Mouse (Mus musculus): ENCODE results near the gene Fam222a. TPM values are rescaled to one million over a fixed set of nuclear protein-coding genes. Genes with fewer than 3 reads are reported as not detected.
A peak's percentile ranks its signal among the peaks of the same experiment; 100 is the strongest.

The Fam222a gene
- 5.6 and 5.8 TPM in 2 replicates for polyA plus RNA-seq (2014; fragmentation: Nextera tagmentation; extraction: Ambion mirVana)

DNA sequence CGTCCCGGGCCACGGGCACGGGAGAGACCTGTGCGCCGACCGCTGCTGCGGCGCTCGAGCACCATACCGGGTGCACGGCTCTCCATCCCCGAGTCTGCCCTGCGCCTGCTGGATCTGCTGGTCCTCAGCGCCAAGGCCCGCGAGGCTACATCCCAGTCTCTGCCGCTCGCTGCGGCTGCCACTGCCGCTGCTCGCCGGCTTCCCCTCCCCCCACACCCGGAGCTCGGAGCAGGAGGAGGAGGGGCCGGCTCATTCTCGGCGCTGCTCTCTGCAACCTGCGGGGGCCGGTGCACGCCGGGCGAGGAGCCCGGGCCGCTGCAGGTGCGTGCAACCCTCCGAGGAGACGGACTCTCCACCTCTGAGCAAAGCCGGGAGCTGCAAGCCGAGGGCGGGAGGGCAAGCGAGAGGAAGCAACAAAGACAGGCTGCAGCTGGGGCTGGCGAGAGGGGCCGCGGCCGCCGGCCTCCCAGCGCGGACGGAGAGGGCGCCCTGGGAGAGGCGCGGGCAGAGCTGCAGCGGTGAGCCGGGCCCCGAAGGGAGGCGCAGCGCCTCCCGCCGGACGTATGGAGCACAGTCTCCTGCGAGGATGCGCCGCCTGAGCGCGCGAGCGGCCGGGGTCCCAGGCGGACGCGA, at the start of gene Fam222a:
Gene Fam222a (plus strand): TSS at position 452 of the 633 bp plus-strand sequence.
- H3K9me3 ChIP-seq (ENCODE audit: control insufficient read depth, low read length), result peaks cover 4% of the 10 kb centered on the region; the same call in 1 of the 2 replicates
- under 1% methylated on average over 69 of the region's 72 CpGs for WGBS
- peak within 1 kb of the TSS; percentile 59 for H3K4me3 ChIP-seq (ENCODE audit: low read length)
- H3K36me3 ChIP-seq (ENCODE audit: control insufficient read depth, insufficient read depth, low read length), result no peaks in the 10 kb centered on the region
- peaks cover 50% of the 10 kb centered on the region for H3K4me1 ChIP-seq (ENCODE audit: control insufficient read depth, insufficient read depth, low read length)
- no peaks in the 10 kb centered on the region; the same call in 1 of the 2 replicates for H3K27me3 ChIP-seq (ENCODE audit: control insufficient read depth, insufficient read depth, low read length)
- peak; percentile 54 for ATAC-seq (ENCODE audit: low FRiP score, low TSS enrichment)
- peak within 1 kb of the TSS; percentile 71 for H3K4me2 ChIP-seq (replicated peaks; ENCODE audit: low read depth, low read length)
- H3K9ac ChIP-seq (ENCODE audit: low read depth, low read length), result peak within 1 kb of the TSS; percentile 66
- H3K27ac ChIP-seq (ENCODE audit: low read depth, low read length), result peak within 1 kb of the TSS; percentile 57

DNA sequence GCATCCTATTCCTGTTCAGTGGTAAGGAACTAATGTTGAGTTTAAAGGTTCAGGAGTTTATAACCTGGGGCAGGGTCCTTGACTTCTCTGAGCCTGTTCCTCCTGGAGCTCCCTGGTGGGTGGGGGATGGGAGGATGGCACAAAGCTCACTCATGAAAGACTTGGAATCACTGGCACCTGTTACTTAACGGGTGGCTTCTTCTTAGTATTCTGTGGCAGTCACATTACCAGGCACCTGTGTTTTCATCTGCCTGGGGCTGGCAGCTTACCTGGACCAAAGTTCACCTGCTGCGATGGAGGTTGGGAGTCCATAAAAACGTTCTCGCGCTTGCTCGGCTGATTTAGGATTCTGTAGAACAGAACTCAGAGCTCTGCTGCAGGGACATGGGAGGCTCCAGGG, 39.5 kb upstream of the Fam222a start:
- Histone ChIP-seq H3K4me2 (replicated peaks; ENCODE audit: low read depth, low read length) (no peak overlapping the region), H3K27me3 (ENCODE audit: control insufficient read depth, insufficient read depth, low read length) (no peaks in the 10 kb centered on the region), H3K4me1 (ENCODE audit: control insufficient read depth, insufficient read depth, low read length) (no peaks in the 10 kb centered on the region), H3K9me3 (ENCODE audit: control insufficient read depth, low read length) (no peaks in the 10 kb centered on the region), H3K36me3 (ENCODE audit: control insufficient read depth, insufficient read depth, low read length) (no peaks in the 10 kb centered on the region), H3K4me3 (ENCODE audit: low read length) (no peak overlapping the region), H3K27ac (ENCODE audit: low read depth, low read length) (no peak overlapping the region), H3K9ac (ENCODE audit: low read depth, low read length) (no peak overlapping the region)
- ATAC-seq (ENCODE audit: low FRiP score, low TSS enrichment), result no peak
- 77% methylated on average over 6 of the region's 6 CpGs for WGBS

DNA sequence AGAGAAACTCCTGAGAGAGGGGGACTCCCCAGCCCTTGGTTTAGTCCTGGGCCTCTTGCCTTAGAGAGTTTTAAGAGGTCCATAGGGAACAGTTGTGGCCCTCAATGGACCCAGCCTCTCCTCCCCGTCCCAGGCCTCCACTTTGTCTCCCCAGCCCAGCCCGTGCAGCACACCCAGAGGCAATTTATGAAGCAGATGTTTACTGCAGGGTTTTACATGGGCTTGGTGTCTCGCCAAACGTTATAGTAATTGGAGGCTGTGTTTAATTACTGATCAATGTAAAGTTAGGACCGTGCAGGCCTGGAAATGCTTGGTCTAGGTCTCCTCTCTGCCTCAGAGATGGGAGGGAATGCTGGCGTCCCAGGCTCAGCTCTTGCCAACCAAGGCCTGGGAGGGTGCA, 37.5 kb upstream of the Fam222a start:
- no peak overlapping the region for H3K4me3 ChIP-seq (ENCODE audit: low read length)
- no peak overlapping the region for H3K27ac ChIP-seq (ENCODE audit: low read depth, low read length)
- no peaks in the 10 kb centered on the region for H3K27me3 ChIP-seq (ENCODE audit: control insufficient read depth, insufficient read depth, low read length)
- no peak overlapping the region for H3K9ac ChIP-seq (ENCODE audit: low read depth, low read length)
- ATAC-seq (ENCODE audit: low FRiP score, low TSS enrichment), result no peak
- H3K9me3 ChIP-seq (ENCODE audit: control insufficient read depth, low read length), result no peaks in the 10 kb centered on the region
- 49% methylated on average over 6 of the region's 6 CpGs for WGBS
- H3K4me1 ChIP-seq (ENCODE audit: control insufficient read depth, insufficient read depth, low read length), result no peaks in the 10 kb centered on the region
- no peaks in the 10 kb centered on the region for H3K36me3 ChIP-seq (ENCODE audit: control insufficient read depth, insufficient read depth, low read length)
- H3K4me2 ChIP-seq (replicated peaks; ENCODE audit: low read depth, low read length), result no peak overlapping the region

DNA sequence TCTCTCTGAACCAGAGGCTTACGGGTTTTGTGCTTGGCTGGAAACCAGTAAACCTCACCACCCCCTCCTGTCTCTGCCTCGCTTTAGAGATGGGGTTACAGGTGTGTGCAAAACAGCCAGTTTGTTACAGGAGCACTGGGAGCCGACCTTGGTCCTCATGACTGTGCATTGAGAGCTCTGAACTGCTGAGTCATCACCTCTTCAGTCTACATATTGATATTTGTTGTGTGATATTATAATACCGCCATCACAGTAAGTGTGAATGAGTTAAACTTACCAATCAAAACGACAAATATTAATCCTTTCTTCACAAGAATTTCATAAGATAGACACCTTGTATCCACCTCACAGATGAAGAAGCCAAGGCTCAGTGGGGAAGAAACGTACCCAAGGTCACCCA, 35.8 kb upstream of the Fam222a start:
- ATAC-seq (ENCODE audit: low FRiP score, low TSS enrichment), result no peak
- no peak overlapping the region for H3K27ac ChIP-seq (ENCODE audit: low read depth, low read length)
- no peak overlapping the region for H3K4me3 ChIP-seq (ENCODE audit: low read length)
- H3K9me3 ChIP-seq (ENCODE audit: control insufficient read depth, low read length), result no peaks in the 10 kb centered on the region
- H3K9ac ChIP-seq (ENCODE audit: low read depth, low read length), result no peak overlapping the region
- WGBS, result 74% methylated on average over 6 of the region's 6 CpGs
- no peaks in the 10 kb centered on the region for H3K4me1 ChIP-seq (ENCODE audit: control insufficient read depth, insufficient read depth, low read length)
- H3K36me3 ChIP-seq (ENCODE audit: control insufficient read depth, insufficient read depth, low read length), result no peaks in the 10 kb centered on the region
- peaks cover 1% of the 10 kb centered on the region; the same call in 1 of the 2 replicates for H3K27me3 ChIP-seq (ENCODE audit: control insufficient read depth, insufficient read depth, low read length)
- no peak overlapping the region for H3K4me2 ChIP-seq (replicated peaks; ENCODE audit: low read depth, low read length)

DNA sequence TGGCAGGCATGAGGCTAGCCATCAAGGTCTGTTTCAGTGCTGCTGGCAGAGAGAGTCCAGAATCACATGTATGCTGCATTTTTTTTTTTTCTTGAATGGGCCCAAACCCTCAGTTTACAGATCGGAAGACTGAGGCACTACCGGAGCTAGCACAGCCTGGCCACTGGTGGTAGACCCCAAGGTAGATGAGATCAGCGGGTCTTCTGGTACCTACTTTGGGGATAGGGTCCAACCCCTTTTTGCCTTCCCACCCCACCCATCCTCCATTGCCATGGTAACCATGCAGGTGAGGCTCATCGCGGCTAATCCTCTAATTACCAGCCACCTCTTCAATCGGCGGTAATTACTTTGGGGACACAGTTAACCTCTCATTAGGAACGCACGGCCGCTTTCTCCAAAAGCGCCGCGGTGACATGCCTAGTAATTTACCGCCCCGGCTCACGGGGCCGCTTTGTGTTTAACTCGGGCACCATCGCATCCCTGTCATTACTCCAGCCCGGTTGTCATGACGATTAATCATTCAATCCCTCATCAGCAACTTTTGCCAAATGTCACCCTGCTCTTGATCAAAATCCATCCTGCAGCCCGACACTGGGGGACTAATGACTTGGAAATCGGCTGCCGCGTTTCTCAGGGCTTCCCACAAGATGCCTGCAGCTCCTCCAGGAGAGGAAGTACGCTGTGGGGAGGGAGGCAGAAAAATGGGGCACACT, 30.4 kb upstream of the Fam222a start:
- peak overlapping the region; percentile 2; the same call in 1 of the 2 replicates for H3K4me3 ChIP-seq (ENCODE audit: low read length)
- peaks cover 10% of the 10 kb centered on the region for H3K27me3 ChIP-seq (ENCODE audit: control insufficient read depth, insufficient read depth, low read length)
- 7% methylated on average over 26 of the region's 26 CpGs for WGBS
- peak overlapping the region; percentile 32 for H3K4me2 ChIP-seq (replicated peaks; ENCODE audit: low read depth, low read length)
- no peak overlapping the region; the same call in 1 of the 2 replicates for H3K9ac ChIP-seq (ENCODE audit: low read depth, low read length)
- H3K27ac ChIP-seq (ENCODE audit: low read depth, low read length), result no peak overlapping the region
- H3K4me1 ChIP-seq (ENCODE audit: control insufficient read depth, insufficient read depth, low read length), result no peaks in the 10 kb centered on the region
- no peaks in the 10 kb centered on the region for H3K36me3 ChIP-seq (ENCODE audit: control insufficient read depth, insufficient read depth, low read length)
- 0 out of 2 replicates have a peak, but pooled peaks have one; percentile 7 for ATAC-seq (ENCODE audit: low FRiP score, low TSS enrichment)
- H3K9me3 ChIP-seq (ENCODE audit: control insufficient read depth, low read length), result no peaks in the 10 kb centered on the region

DNA sequence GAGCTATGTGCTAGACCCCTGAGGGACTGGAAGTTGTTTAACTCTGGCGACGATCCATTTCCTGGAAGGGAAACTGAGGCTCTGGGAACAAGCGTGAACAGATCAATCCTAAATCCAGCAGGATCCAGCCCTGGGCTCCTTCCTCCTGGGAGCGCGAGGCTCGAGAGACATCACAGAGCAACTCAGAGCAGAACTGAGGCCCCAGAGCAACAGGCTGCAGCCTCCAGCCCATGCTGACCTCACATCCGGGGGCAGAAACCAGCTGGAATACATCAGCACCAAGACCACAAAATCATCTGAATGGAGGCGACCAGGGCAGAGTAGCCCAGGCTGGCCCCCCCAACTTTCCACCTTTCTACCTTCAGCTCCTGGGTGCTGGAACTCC, 29.8 kb upstream of the Fam222a start:
- Histone ChIP-seq H3K9me3 (ENCODE audit: control insufficient read depth, low read length) (no peaks in the 10 kb centered on the region), H3K9ac (ENCODE audit: low read depth, low read length) (no peak overlapping the region), H3K4me1 (ENCODE audit: control insufficient read depth, insufficient read depth, low read length) (no peaks in the 10 kb centered on the region)

DNA sequence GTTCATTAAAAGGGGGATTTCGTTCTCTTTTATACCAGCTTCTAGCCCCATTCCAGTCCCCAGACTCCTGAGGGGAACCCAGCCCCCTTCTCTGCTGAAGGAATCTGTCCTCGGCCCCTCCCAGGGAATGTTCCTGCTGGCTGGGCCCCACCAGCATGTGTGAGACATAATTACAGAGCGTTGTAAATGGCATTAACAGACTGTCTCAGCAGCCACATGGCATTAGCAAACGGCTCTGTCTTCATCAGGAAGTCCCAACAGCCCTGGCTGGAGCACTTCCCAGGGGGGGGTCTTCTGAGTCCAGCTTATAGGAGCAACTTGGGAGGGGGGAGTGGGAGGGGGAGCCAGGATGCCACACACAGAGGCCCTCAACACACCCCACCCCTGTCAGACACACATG, 29.1 kb upstream of the Fam222a start:
- Histone ChIP-seq H3K4me1 (ENCODE audit: control insufficient read depth, insufficient read depth, low read length) (no peaks in the 10 kb centered on the region), H3K4me3 (ENCODE audit: low read length) (no peak overlapping the region), H3K4me2 (replicated peaks; ENCODE audit: low read depth, low read length) (no peak overlapping the region), H3K9me3 (ENCODE audit: control insufficient read depth, low read length) (no peaks in the 10 kb centered on the region), H3K27me3 (ENCODE audit: control insufficient read depth, insufficient read depth, low read length) (peaks cover 10% of the 10 kb centered on the region), H3K9ac (ENCODE audit: low read depth, low read length) (no peak overlapping the region), H3K27ac (ENCODE audit: low read depth, low read length) (no peak overlapping the region), H3K36me3 (ENCODE audit: control insufficient read depth, insufficient read depth, low read length) (no peaks in the 10 kb centered on the region)
- 30% methylated on average over 4 of the region's 4 CpGs for WGBS
- ATAC-seq (ENCODE audit: low FRiP score, low TSS enrichment), result peak; percentile 8; the same call in 1 of the 2 replicates

More for the DNA sequence above, 29.8 kb upstream of the Fam222a start:
- Histone ChIP-seq H3K27ac (ENCODE audit: low read depth, low read length) (no peak overlapping the region), H3K27me3 (ENCODE audit: control insufficient read depth, insufficient read depth, low read length) (peaks cover 10% of the 10 kb centered on the region), H3K4me3 (ENCODE audit: low read length) (peak overlapping the region; percentile 2; the same call in 1 of the 2 replicates), H3K4me2 (replicated peaks; ENCODE audit: low read depth, low read length) (peak overlapping the region; percentile 32), H3K36me3 (ENCODE audit: control insufficient read depth, insufficient read depth, low read length) (no peaks in the 10 kb centered on the region)
- peak; percentile 55; the same call in 1 of the 2 replicates for ATAC-seq (ENCODE audit: low FRiP score, low TSS enrichment)
- WGBS, result 9% methylated on average over 8 of the region's 8 CpGs

DNA sequence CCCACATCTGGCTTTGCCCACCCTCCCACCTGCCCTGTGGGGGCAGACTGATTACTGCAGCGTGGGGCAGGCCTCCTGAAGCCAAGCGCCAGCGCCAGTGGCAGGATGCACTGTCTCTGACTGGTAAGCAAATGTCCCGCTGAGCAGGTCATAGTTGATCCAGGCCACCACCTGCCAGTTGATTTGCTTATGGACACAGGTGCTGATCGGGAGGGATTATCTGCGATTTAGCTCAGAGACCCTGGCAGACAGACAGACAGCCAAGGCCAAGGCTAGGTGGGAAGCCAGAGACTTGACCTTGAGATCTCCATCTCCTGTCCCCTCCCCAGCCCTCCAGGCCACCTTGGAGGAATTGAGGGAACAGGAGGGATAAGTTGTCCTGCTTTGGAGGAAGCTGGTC, 28.1 kb upstream of the Fam222a start:
- peaks cover 10% of the 10 kb centered on the region for H3K27me3 ChIP-seq (ENCODE audit: control insufficient read depth, insufficient read depth, low read length)
- no peaks in the 10 kb centered on the region for H3K4me1 ChIP-seq (ENCODE audit: control insufficient read depth, insufficient read depth, low read length)
- 80% methylated on average over 6 of the region's 6 CpGs for WGBS
- no peak overlapping the region for H3K27ac ChIP-seq (ENCODE audit: low read depth, low read length)
- no peak overlapping the region for H3K9ac ChIP-seq (ENCODE audit: low read depth, low read length)
- no peak overlapping the region for H3K4me2 ChIP-seq (replicated peaks; ENCODE audit: low read depth, low read length)
- ATAC-seq (ENCODE audit: low FRiP score, low TSS enrichment), result no peak
- no peaks in the 10 kb centered on the region for H3K36me3 ChIP-seq (ENCODE audit: control insufficient read depth, insufficient read depth, low read length)
- no peak overlapping the region for H3K4me3 ChIP-seq (ENCODE audit: low read length)
- no peaks in the 10 kb centered on the region for H3K9me3 ChIP-seq (ENCODE audit: control insufficient read depth, low read length)
